Mouse (Mus musculus): Measurements from ENCODE around the gene Rasd2. TPM values are rescaled to one million over a fixed set of nuclear protein-coding genes. Genes with fewer than 3 reads are reported as not detected.

Gene Rasd2
- 0.77 and 1.4 TPM in 2 replicates for polyA plus RNA-seq (2012; rRNA removed)

GRCm38 (mm10) chr8:75213686-75214085 is at the start of gene Rasd2:
Gene Rasd2 (plus strand): TSS chr8:75213944.

Other genes with a start within 250 kb of the Rasd2 start
- 70.9 and 81.7 TPM in 2 replicates for gene Hmgxb4, start 220.6 kb upstream of the Rasd2 start, polyA plus RNA-seq (2012; rRNA removed)
- 19.3 and 27.9 TPM in 2 replicates for gene Tom1, start 180.2 kb upstream of the Rasd2 start, polyA plus RNA-seq (2012; rRNA removed)
- 13.0 and 16.5 TPM in 2 replicates for gene Hmox1, start 120.3 kb upstream of the Rasd2 start, polyA plus RNA-seq (2012; rRNA removed)
- 76.2 and 86.5 TPM in 2 replicates for gene Mcm5, start 104.4 kb upstream of the Rasd2 start, polyA plus RNA-seq (2012; rRNA removed)
- gene Gm10358, start 192.6 kb downstream of the Rasd2 start, polyA plus RNA-seq (2012; rRNA removed) = 0.56 and 0.72 TPM in 2 replicates
- gene Iqcm, start 234.8 kb downstream of the Rasd2 start, polyA plus RNA-seq (2012; rRNA removed) = 0.04 TPM in 1 of 2 replicates, not detected in the other

Measured in central nervous system, embryonic 14 days (tissue).